Mouse (Mus musculus) hindbrain, embryonic 14.5 days (tissue): ENCODE results near the gene Fbxo34. TPM values are rescaled to one million over a fixed set of nuclear protein-coding genes. Genes with fewer than 3 reads are reported as not detected.

Source experiments
- ATAC-seq: fragments of 200-750 bp; cut with Nextera tagmentation; 2 replicates; pipeline ENCODE4 v1.8.0; 2017; ENCODE audit warnings: moderate number of reproducible peaks, mild to moderate bottlenecking, moderate TSS enrichment, moderate library complexity; ENCODE audit not compliant: low FRiP score
- DNase-seq: peaks from one replicate; pipeline ENCODE4 v3.0.0-alpha.2; 2015; ENCODE audit warnings: low spot score
- H3K27ac ChIP-seq: fragments of 300-500 bp; sonication (generic); 2 replicates; pipeline ENCODE4 v1.5.1; 2014; ENCODE audit warnings: mild to moderate bottlenecking, moderate library complexity
- H3K27me3 ChIP-seq: fragments of 300-500 bp; sonication (generic); 2 replicates; pipeline ENCODE4 v1.6.1; 2014; ENCODE audit warnings: mild to moderate bottlenecking, low read length, mixed read lengths; ENCODE audit not compliant: control insufficient read depth, insufficient read depth
- H3K36me3 ChIP-seq: fragments of 300-500 bp; sonication (generic); replicated peaks from 2 replicates; pipeline ENCODE4 v1.6.1; 2014; ENCODE audit not compliant: control insufficient read depth, insufficient read depth
- H3K4me1 ChIP-seq: fragments of 300-500 bp; sonication (generic); replicated peaks from 2 replicates; pipeline ENCODE4 v1.6.1; 2014; ENCODE audit warnings: antibody characterized with exemption, low read length, mixed read lengths; ENCODE audit not compliant: control insufficient read depth, insufficient read depth
- H3K4me2 ChIP-seq: fragments of 300-500 bp; sonication (generic); replicated peaks from 2 replicates; pipeline ENCODE4 v1.6.1; 2014; ENCODE audit warnings: mild to moderate bottlenecking, moderate library complexity
- H3K4me3 ChIP-seq: fragments of 300-500 bp; sonication (generic); replicated peaks from 2 replicates; pipeline ENCODE4 v1.5.1; 2014; ENCODE audit warnings: mild to moderate bottlenecking, low read length
- H3K9ac ChIP-seq: fragments of 300-500 bp; sonication (generic); 2 replicates; pipeline ENCODE4 v1.6.1; 2014
- H3K9me3 ChIP-seq: fragments of 300-500 bp; sonication (generic); 2 replicates; pipeline ENCODE4 v1.6.1; 2016; ENCODE audit warnings: low read length; ENCODE audit not compliant: control insufficient read depth
- WGBS: fragments of 180-500 bp; shearing (Covaris S2); extraction: QIAGEN DNeasy Blood & Tissue Kit; methylation state at CpG from one replicate; pipeline ENCODE4 v1.1.7; 2014; 5-methylcytosine and 5-hydroxymethylcytosine counted together
- polyA plus RNA-seq: library from polyadenylated mRNA; unstranded; fragments of >200 nt; fragmentation: Nextera tagmentation; extraction: Ambion mirVana; gene quantifications from 2 replicates; pipeline ENCODE4 v1.2.1, GENCODE M21; 2014

Fbxo34 gene
- polyA plus RNA-seq, 1 experiment from 2014 or later = 35.3 TPM

DNA sequence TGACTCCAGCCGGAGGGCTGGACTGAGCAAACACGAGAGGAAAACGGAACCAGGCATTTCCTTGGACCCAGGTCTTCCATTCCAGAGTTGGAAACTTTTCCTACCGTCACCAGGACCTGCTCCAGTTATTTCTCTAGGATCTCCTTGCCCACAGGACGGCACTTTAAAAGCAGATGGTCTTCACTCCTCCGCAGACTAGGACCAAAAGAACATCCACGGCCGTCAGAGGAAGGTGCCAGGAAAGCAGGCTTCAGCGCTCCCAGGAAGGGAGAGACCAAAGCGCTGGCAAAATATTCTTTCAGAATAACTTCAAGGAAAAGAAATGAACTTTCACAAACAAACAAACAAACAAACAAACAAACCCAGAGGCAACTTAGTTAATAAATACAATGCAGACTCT is 14.2 kb downstream of the Fbxo34 start:
- no peak overlapping the region for H3K27ac ChIP-seq
- no peak overlapping the region for H3K9ac ChIP-seq
- H3K4me2 ChIP-seq = no peak overlapping the region
- no peaks in the 10 kb centered on the region for H3K36me3 ChIP-seq
- ATAC-seq = no peak
- no peaks in the 10 kb centered on the region for H3K27me3 ChIP-seq
- no peaks in the 10 kb centered on the region for H3K9me3 ChIP-seq
- no peaks in the 10 kb centered on the region for H3K4me1 ChIP-seq
- no peak overlapping the region for H3K4me3 ChIP-seq
- 86% methylated on average over 10 of the region's 10 CpGs for WGBS
- no peak for DNase-seq

DNA sequence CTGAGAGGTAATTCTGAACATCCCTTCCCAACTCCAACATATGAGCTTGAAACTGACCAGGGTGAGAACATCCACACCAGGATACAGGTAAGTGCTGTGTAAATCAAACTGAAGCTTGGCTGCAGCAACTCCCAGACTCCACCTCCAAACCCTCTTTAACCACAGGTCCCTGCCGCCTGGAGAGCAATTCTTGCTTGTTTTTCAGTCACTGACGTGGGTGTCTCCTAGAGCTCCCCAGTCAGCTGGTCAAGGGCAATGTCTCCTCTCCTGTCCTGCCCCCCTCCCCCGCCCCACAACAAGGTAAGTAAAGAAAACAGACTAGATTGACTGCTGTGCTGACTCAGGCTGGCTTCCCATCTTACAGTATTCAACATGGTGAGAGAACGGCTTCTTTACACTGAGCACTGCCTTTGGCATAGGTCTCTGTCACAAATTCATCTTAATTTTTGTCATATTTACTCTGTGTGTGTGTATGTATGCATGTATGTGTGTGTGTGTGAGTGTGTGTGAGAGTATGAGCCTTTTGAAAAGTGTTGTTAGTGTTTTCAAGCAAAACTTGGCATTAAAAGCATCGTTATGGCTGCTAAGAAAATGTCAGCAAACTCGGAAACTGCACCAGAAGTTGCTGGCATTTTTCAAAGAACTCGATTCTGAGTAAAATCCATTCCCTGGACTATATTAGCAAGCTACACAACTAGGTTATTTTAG is 15.4 kb downstream of the Fbxo34 start:
- Histone ChIP-seq H3K4me1 (no peaks in the 10 kb centered on the region), H3K9me3 (no peaks in the 10 kb centered on the region), H3K4me2 (no peak overlapping the region), H3K27me3 (no peaks in the 10 kb centered on the region), H3K4me3 (no peak overlapping the region), H3K9ac (no peak overlapping the region), H3K36me3 (no peaks in the 10 kb centered on the region), H3K27ac (no peak overlapping the region)
- ATAC-seq (no peak), DNase-seq (no peak)
- WGBS = 60% methylated on average over 7 of the region's 7 CpGs

DNA sequence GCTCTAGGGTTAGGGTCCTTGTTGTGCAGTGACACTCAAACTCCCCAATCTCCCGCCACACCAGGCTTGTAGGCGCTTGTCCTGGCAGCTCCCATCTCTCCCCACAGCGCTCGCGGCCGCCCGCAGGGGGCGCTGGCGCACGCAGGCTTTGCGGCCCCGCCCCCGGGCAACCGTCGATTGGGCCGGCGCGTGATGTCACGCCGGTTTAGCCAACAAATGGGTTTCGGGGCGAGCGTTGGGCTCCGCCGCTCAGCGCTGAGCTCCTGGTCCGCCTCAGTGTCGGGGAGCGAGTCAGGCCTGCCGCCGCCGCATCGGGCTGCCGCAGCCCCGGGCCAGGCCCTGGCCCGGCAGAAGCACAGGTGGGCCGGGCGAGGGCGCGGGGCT is 22.1 kb downstream of the Fbxo34 start:
- peak; percentile 96 for ATAC-seq

DNA sequence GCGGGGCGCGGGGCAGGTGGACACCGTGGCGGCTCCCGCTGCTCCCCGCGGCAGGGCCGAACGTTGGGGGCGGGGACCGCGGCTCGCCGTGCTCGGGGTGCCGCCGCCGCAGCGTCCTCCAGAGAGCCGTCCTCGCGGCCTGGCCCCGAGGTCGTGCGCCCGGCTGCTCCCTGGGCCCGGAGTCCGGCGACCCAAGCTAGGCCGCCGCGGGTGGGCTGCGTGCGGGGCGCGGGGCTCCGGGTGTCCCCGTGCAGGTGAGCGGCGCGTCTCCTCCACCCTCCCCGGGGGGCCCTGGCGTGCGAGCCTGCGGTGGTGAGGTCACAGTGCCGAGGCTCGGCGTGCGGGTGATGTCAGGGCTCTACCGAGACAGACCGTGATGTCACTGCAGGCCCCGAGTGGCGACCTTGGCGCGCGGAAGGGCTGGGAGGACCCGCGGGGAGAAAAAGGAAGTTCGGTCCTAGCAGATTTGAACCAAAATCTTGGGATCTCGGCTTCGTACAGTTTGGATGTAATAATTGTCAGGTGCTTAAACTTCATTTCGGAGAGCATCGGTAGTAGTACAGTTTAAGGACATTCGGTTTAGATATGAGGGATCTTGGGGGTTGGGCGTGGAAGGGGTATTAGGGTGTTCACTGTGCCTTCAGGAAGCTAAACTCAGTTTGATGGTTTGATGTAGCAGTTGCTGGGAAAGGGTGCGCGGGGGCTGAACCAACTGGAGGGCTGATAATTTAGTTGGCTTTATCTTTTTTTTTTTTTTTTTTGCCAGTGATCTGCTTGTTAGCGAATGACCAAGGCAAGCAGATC is 22.7 kb downstream of the Fbxo34 start:
- ATAC-seq (peak; percentile 68; the same call in 1 of the 2 replicates), DNase-seq (peak; percentile 62)
- Histone ChIP-seq H3K27me3 (no peaks in the 10 kb centered on the region), H3K4me3 (peak overlapping the region; percentile 94), H3K36me3 (no peaks in the 10 kb centered on the region), H3K27ac (peak overlapping the region; percentile 87), H3K9ac (peak overlapping the region; percentile 91), H3K4me2 (peak overlapping the region; percentile 69), H3K4me1 (peaks cover 11% of the 10 kb centered on the region), H3K9me3 (no peaks in the 10 kb centered on the region)
- 3% methylated on average over 58 of the region's 69 CpGs for WGBS

More for the DNA sequence above, 22.1 kb downstream of the Fbxo34 start:
- no peaks in the 10 kb centered on the region for H3K9me3 ChIP-seq
- H3K27ac ChIP-seq = peak overlapping the region; percentile 87
- H3K27me3 ChIP-seq = no peaks in the 10 kb centered on the region
- H3K4me1 ChIP-seq = peaks cover 11% of the 10 kb centered on the region
- H3K36me3 ChIP-seq = no peaks in the 10 kb centered on the region
- DNase-seq = peak; percentile 99
- peak overlapping the region; percentile 91 for H3K9ac ChIP-seq
- H3K4me3 ChIP-seq = peak overlapping the region; percentile 94
- 1% methylated on average over 35 of the region's 40 CpGs for WGBS
- peak overlapping the region; percentile 69 for H3K4me2 ChIP-seq

- Histone ChIP-seq H3K9ac (no peak overlapping the region), H3K9me3 (no peaks in the 10 kb centered on the region), H3K27ac (no peak overlapping the region), H3K27me3 (no peaks in the 10 kb centered on the region), H3K4me3 (0 out of 2 replicates have a peak overlapping the region, but pooled peaks have one; percentile 94), H3K4me1 (peaks cover 11% of the 10 kb centered on the region), H3K36me3 (no peaks in the 10 kb centered on the region), H3K4me2 (peak overlapping the region; percentile 69)
- ATAC-seq (no peak), DNase-seq (no peak)
- 86% methylated on average over 9 of the region's 9 CpGs for WGBS
Measured at GRCm38 (mm10) chr14:47473891-47474290, 23.7 kb downstream of the Fbxo34 start.

DNA sequence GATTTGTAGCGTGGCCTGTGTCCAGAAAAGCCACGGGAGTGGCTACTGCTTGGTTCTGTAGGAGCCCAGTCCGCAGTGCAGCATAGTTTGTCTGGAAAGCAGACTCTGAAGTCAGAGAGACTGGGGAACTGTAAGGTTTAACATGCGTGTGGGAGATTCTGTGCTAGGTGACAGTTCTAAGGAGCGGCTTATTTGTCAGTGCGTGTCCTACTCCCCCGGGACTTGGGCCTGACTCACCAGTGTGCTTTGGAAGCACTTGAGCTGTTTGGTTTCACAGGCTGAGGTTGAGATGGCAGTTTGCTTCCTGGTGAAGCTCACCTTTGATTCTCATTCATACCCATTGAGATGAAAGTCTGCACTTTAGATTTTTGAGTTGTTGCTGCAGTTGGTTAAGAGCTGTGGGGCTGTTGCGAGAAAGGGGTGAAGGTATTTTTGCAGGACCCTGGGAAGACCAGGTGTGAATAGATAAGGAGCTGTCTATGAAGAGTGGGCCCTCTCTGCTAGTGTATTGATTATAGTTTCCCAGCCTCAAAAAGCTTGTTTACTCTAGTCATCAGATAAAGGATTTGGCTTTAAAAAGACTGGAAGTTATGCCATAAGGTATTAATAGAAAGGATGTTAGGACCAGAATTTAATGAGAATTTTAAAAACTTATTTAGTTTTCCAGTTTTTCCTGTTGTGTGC is 24.5 kb downstream of the Fbxo34 start:
- no peaks in the 10 kb centered on the region for H3K27me3 ChIP-seq
- no peaks in the 10 kb centered on the region for H3K36me3 ChIP-seq

DNA sequence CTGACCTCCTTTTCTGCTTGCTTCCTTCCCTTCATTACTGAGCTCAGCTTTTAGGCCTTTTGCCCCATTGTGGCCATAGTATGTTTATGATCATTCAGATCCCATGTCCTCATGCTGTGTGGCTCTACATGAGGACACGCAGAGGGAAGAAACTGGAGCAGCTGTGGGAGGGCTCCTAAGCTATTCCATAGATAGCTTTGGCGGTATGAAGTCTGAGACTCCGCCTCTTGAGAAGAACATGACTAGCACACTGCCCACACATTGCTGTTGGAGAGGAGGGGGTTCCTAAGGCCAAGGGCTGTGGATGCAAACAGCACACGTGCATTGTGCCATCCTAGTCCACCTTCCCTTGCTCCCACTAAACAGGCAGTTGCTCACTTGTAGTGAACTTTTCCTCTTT is 26.0 kb downstream of the Fbxo34 start:
- no peak overlapping the region for H3K27ac ChIP-seq
- DNase-seq = no peak
- H3K4me1 ChIP-seq = peaks cover 11% of the 10 kb centered on the region
- H3K36me3 ChIP-seq = no peaks in the 10 kb centered on the region
- H3K27me3 ChIP-seq = no peaks in the 10 kb centered on the region
- 92% methylated on average over 4 of the region's 4 CpGs for WGBS
- H3K9ac ChIP-seq = no peak overlapping the region
- no peak for ATAC-seq
- H3K4me2 ChIP-seq = no peak overlapping the region
- no peak overlapping the region for H3K4me3 ChIP-seq
- H3K9me3 ChIP-seq = no peaks in the 10 kb centered on the region

More for the DNA sequence above, 24.5 kb downstream of the Fbxo34 start:
- no peak for DNase-seq
- no peak overlapping the region for H3K9ac ChIP-seq
- ATAC-seq = no peak
- WGBS = 94% methylated on average over 8 of the region's 8 CpGs
- no peaks in the 10 kb centered on the region for H3K9me3 ChIP-seq
- no peak overlapping the region for H3K27ac ChIP-seq
- no peak overlapping the region for H3K4me2 ChIP-seq
- no peak overlapping the region for H3K4me3 ChIP-seq
- H3K4me1 ChIP-seq = peaks cover 11% of the 10 kb centered on the region

DNA sequence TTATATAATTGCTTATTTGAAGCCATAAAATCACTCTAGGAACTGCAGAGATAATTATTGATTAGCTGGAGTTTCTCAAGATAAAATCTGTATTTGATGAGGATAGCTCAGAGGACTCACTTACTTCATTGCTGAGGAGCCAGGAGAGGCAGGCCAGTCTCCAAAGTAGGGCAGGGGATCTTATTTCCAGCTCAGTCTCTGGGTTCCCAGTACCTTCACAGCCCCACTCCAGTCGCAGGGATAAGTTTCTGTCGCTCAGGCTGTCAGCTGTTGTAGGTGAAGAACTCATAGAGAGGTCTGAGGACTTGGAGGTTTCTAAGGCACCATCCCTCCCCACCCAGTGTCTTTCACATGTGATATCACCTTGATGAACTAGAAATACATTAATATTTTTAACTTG is 27.5 kb downstream of the Fbxo34 start:
- ATAC-seq (no peak), DNase-seq (no peak)
- H3K9me3 ChIP-seq = no peaks in the 10 kb centered on the region
- WGBS = 93% methylated on average over 2 of the region's 2 CpGs
- H3K4me2 ChIP-seq = no peak overlapping the region
- no peaks in the 10 kb centered on the region for H3K27me3 ChIP-seq
- no peak overlapping the region for H3K9ac ChIP-seq
- no peak overlapping the region for H3K4me3 ChIP-seq
- no peaks in the 10 kb centered on the region for H3K36me3 ChIP-seq
- no peak overlapping the region for H3K27ac ChIP-seq
- H3K4me1 ChIP-seq = peaks cover 11% of the 10 kb centered on the region

DNA sequence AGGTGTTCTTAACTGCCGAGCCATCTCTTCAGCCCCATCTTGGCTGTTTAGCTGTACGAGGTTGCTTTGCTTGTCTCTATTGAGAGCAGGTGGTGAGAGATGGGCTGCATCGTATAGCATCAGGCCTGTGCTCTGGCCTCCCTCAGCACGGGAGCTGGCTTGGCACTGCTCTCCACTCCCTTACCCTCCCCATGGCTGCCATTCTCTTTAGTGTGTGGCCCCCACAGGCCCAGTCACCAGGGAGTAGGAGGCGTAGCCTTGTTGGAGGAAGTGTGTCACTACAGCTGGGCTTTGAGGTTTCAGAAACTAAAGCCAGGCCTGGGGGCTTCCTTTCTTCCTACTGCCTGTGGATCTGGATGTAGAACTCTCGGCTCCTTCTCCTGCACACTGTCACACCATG is 32.0 kb downstream of the Fbxo34 start:
- DNase-seq (no peak), ATAC-seq (no peak)
- no peaks in the 10 kb centered on the region for H3K9me3 ChIP-seq
- no peaks in the 10 kb centered on the region for H3K36me3 ChIP-seq
- H3K27ac ChIP-seq = no peak overlapping the region
- H3K9ac ChIP-seq = no peak overlapping the region
- no peaks in the 10 kb centered on the region for H3K27me3 ChIP-seq
- H3K4me3 ChIP-seq = no peak overlapping the region
- H3K4me1 ChIP-seq = 0 out of 2 replicates have a peak, but pooled peaks cover 5% of the 10 kb centered on the region
- H3K4me2 ChIP-seq = no peak overlapping the region
- 77% methylated on average over 6 of the region's 6 CpGs for WGBS
